Mouse (Mus musculus) cortical plate, adult 2 months (tissue): Measurements from ENCODE around the gene Meis1. TPM values are rescaled to one million over a fixed set of nuclear protein-coding genes. Genes with fewer than 3 reads are reported as not detected.

ENCODE experiments used
- H3K27ac ChIP-seq: fragments of 200-500 bp; 2 replicates; pipeline ENCODE4 v1.5.1; 2012; ENCODE audit warnings: low read length, control low read depth, inconsistent platforms; ENCODE audit not compliant: insufficient read depth
- H3K4me1 ChIP-seq: fragments of 200-500 bp; 2 replicates; pipeline ENCODE4 v1.6.1; 2011; ENCODE audit warnings: low read length; ENCODE audit not compliant: control insufficient read depth, insufficient read depth
- H3K4me3 ChIP-seq: fragments of 200-500 bp; 2 replicates; pipeline ENCODE4 v1.5.1; 2011; ENCODE audit warnings: mild to moderate bottlenecking, low read length, control low read depth; ENCODE audit not compliant: insufficient read depth
- CTCF ChIP-seq: fragments of 200-500 bp; IDR thresholded peaks from 2 replicates; pipeline ENCODE4 v1.5.1; 2011; ENCODE audit warnings: mild to moderate bottlenecking, control low read depth, low read length; ENCODE audit not compliant: insufficient read depth; ENCODE audit errors: extremely low read depth
- POLR2A ChIP-seq: fragments of 200-500 bp; IDR thresholded peaks from 2 replicates; pipeline ENCODE4 v1.6.1; 2011; ENCODE audit warnings: mild to moderate bottlenecking, low read length, control low read depth; ENCODE audit not compliant: insufficient read depth; ENCODE audit errors: extremely low read depth
- polyA plus RNA-seq: library from polyadenylated mRNA; depleted of rRNA; stranded (reverse); fragments of >200 nt; gene quantifications from 2 replicates; pipeline ENCODE4 v1.2.3, GENCODE M21; 2012

Gene Meis1
- polyA plus RNA-seq, 1 experiment = 3.5 TPM

- TF ChIP-seq POLR2A = no peak
- Histone ChIP-seq H3K4me1 (no peaks in the 10 kb centered on the region), H3K4me3 (no peak overlapping the region), H3K27ac (no peak overlapping the region)
These were observed 87.5 kb downstream of the Meis1 start for GRCm38 (mm10) chr11:18931001-18931874.

GRCm38 (mm10) chr11:18929779-18930728, 88.7 kb downstream of the Meis1 start:
- Histone ChIP-seq H3K4me3 (no peak overlapping the region), H3K4me1 (no peaks in the 10 kb centered on the region), H3K27ac (no peak overlapping the region)
- TF ChIP-seq POLR2A (no peak), CTCF (no peak)

- no peaks in the 10 kb centered on the region for H3K4me1 ChIP-seq
- H3K4me3 ChIP-seq = no peak overlapping the region
- TF ChIP-seq POLR2A = no peak
- TF ChIP-seq CTCF = no peak
- H3K27ac ChIP-seq = no peak overlapping the region
These were observed 91.4 kb downstream of the Meis1 start for GRCm38 (mm10) chr11:18927351-18927750.

GRCm38 (mm10) chr11:18926798-18927197, 92.0 kb downstream of the Meis1 start:
- no peak for TF ChIP-seq CTCF
- TF ChIP-seq POLR2A = no peak
- Histone ChIP-seq H3K4me1 (no peaks in the 10 kb centered on the region), H3K4me3 (no peak overlapping the region), H3K27ac (no peak overlapping the region)

GRCm38 (mm10) chr11:18924583-18925334, 94.0 kb downstream of the Meis1 start:
- TF ChIP-seq POLR2A (no peak), CTCF (no peak)

GRCm38 (mm10) chr11:18923274-18923673, 95.5 kb downstream of the Meis1 start:
- Histone ChIP-seq H3K4me3 (no peak overlapping the region), H3K4me1 (no peaks in the 10 kb centered on the region), H3K27ac (no peak overlapping the region)
- no peak for TF ChIP-seq CTCF
- no peak for TF ChIP-seq POLR2A

More at GRCm38 (mm10) chr11:18924583-18925334, 94.0 kb downstream of the Meis1 start:
- no peak overlapping the region for H3K27ac ChIP-seq
- H3K4me1 ChIP-seq = no peaks in the 10 kb centered on the region
- no peak overlapping the region for H3K4me3 ChIP-seq

GRCm38 (mm10) chr11:18920651-18921050, 98.1 kb downstream of the Meis1 start:
- no peak overlapping the region for H3K27ac ChIP-seq
- no peaks in the 10 kb centered on the region for H3K4me1 ChIP-seq
- no peak overlapping the region for H3K4me3 ChIP-seq
- TF ChIP-seq POLR2A (no peak), CTCF (no peak)

GRCm38 (mm10) chr11:18919162-18919762, 99.5 kb downstream of the Meis1 start:
- no peak overlapping the region for H3K27ac ChIP-seq
- no peak for TF ChIP-seq POLR2A
- no peak for TF ChIP-seq CTCF
- H3K4me1 ChIP-seq = no peaks in the 10 kb centered on the region
- no peak overlapping the region for H3K4me3 ChIP-seq

GRCm38 (mm10) chr11:18917887-18918286, 100.9 kb downstream of the Meis1 start:
- no peaks in the 10 kb centered on the region for H3K4me1 ChIP-seq

More at GRCm38 (mm10) chr11:18917887-18918286, 100.9 kb downstream of the Meis1 start:
- no peak for TF ChIP-seq CTCF
- TF ChIP-seq POLR2A = no peak
- H3K27ac ChIP-seq = no peak overlapping the region
- no peak overlapping the region for H3K4me3 ChIP-seq
